Mouse (Mus musculus) c-Kit-positive CD71-positive TER-119-positive erythroid progenitor cells, embryonic 14.5 days (primary cell): Measurements from ENCODE around the gene Gm2696.

Experiments
- DNase-seq: peaks from one replicate; pipeline ENCODE4 v3.0.0-alpha.2; 2013; ENCODE audit warnings: low spot score

Gene Gm2696

GRCm38 (mm10) chr10:77847538-77847937, 33.1 kb downstream of the Gm2696 start:
- DNase-seq, result no peak

GRCm38 (mm10) chr10:77852559-77852958, 38.1 kb downstream of the Gm2696 start, which contains the start of gene Gm10318:
TSS of gene Gm10318 (plus strand) at chr10:77852859.
- DNase-seq, result no peak

GRCm38 (mm10) chr10:77861675-77862074, 47.2 kb downstream of the Gm2696 start, which contains the start of gene Gm3285:
TSS of gene Gm3285 (plus strand) at chr10:77861975.
- DNase-seq, result no peak

- peak; percentile 34 for DNase-seq
These were observed 49.7 kb downstream of the Gm2696 start for GRCm38 (mm10) chr10:77864067-77864761.

- DNase-seq, result no peak
These were observed 50.3 kb downstream of the Gm2696 start for GRCm38 (mm10) chr10:77864762-77865143.

- DNase-seq, result no peak
These were observed 53.1 kb downstream of the Gm2696 start for GRCm38 (mm10) chr10:77867546-77867945.

- no peak for DNase-seq
These were observed 55.2 kb downstream of the Gm2696 start for GRCm38 (mm10) chr10:77869651-77870050.

- no peak for DNase-seq
These were observed 64.5 kb downstream of the Gm2696 start for GRCm38 (mm10) chr10:77878985-77879384.

- DNase-seq, result no peak
These were observed 65.8 kb downstream of the Gm2696 start for GRCm38 (mm10) chr10:77880305-77880704.

GRCm38 (mm10) chr10:77882553-77882952, 68.1 kb downstream of the Gm2696 start:
- no peak for DNase-seq
